Mouse (Mus musculus) midbrain, embryonic 13.5 days (tissue): ENCODE measurements around the gene Arl5a. TPM values are rescaled to one million over a fixed set of nuclear protein-coding genes. Genes with fewer than 3 reads are reported as not detected.

Experiments used
- ATAC-seq: fragments of 200-750 bp; cut with Nextera tagmentation; 2 replicates; pipeline ENCODE4 v1.8.0; 2017; ENCODE audit warnings: mild to moderate bottlenecking, moderate TSS enrichment, moderate library complexity
- H3K27ac ChIP-seq: fragments of 300-500 bp; sonication (generic); 2 replicates; pipeline ENCODE4 v1.5.1; 2015; ENCODE audit warnings: inconsistent platforms, mild to moderate bottlenecking, moderate library complexity
- H3K27me3 ChIP-seq: fragments of 300-500 bp; sonication (generic); 2 replicates; pipeline ENCODE4 v1.6.1; 2015; ENCODE audit warnings: mild to moderate bottlenecking, inconsistent platforms
- H3K36me3 ChIP-seq: fragments of 300-500 bp; sonication (generic); 2 replicates; pipeline ENCODE4 v1.6.1; 2015; ENCODE audit warnings: mild to moderate bottlenecking, inconsistent platforms
- H3K4me1 ChIP-seq: fragments of 300-500 bp; sonication (generic); replicated peaks from 2 replicates; pipeline ENCODE4 v1.6.1; 2015; ENCODE audit warnings: inconsistent platforms
- H3K4me2 ChIP-seq: fragments of 300-500 bp; sonication (generic); replicated peaks from 2 replicates; pipeline ENCODE4 v1.6.1; 2015; ENCODE audit warnings: moderate library complexity, mild to moderate bottlenecking, inconsistent platforms
- H3K4me3 ChIP-seq: fragments of 300-500 bp; sonication (generic); replicated peaks from 2 replicates; pipeline ENCODE4 v1.5.1; 2015; ENCODE audit warnings: mild to moderate bottlenecking, inconsistent platforms
- H3K9ac ChIP-seq: fragments of 300-500 bp; sonication (generic); replicated peaks from 2 replicates; pipeline ENCODE4 v1.6.1; 2015; ENCODE audit warnings: mild to moderate bottlenecking, inconsistent platforms
- H3K9me3 ChIP-seq: fragments of 300-500 bp; sonication (generic); 2 replicates; pipeline ENCODE4 v1.6.1; 2016; ENCODE audit warnings: mild to moderate bottlenecking, inconsistent platforms
- WGBS: fragments of 180-500 bp; shearing (Covaris S2); methylation state at CpG from one replicate; pipeline ENCODE4 v1.1.7; 2015; 5-methylcytosine and 5-hydroxymethylcytosine counted together
- polyA plus RNA-seq: library from polyadenylated mRNA; unstranded; fragments of >200 nt; fragmentation: Nextera tagmentation; extraction: Ambion mirVana; gene quantifications from 2 replicates; pipeline ENCODE4 v1.2.1, GENCODE M21; 2015

The Arl5a gene
- polyA plus RNA-seq, 1 experiment from 2014 or later, result 43.3 TPM

- WGBS, result 55% methylated on average over 13 of the region's 13 CpGs
- no peaks in the 10 kb centered on the region for H3K9me3 ChIP-seq
- no peak overlapping the region for H3K4me2 ChIP-seq
- H3K27ac ChIP-seq, result no peak overlapping the region
- H3K4me1 ChIP-seq, result no peaks in the 10 kb centered on the region
- H3K27me3 ChIP-seq, result no peaks in the 10 kb centered on the region
- H3K36me3 ChIP-seq, result no peaks in the 10 kb centered on the region
- no peak overlapping the region for H3K4me3 ChIP-seq
- no peak overlapping the region for H3K9ac ChIP-seq
- ATAC-seq, result no peak
Measured at GRCm38 (mm10) chr2:52377706-52378447, 46.8 kb downstream of the Arl5a start.

- no peaks in the 10 kb centered on the region for H3K4me1 ChIP-seq
- ATAC-seq, result no peak
- no peak overlapping the region for H3K27ac ChIP-seq
- no peak overlapping the region for H3K4me2 ChIP-seq
- no peak overlapping the region for H3K4me3 ChIP-seq
- no peaks in the 10 kb centered on the region for H3K9me3 ChIP-seq
- 94% methylated on average over 6 of the region's 6 CpGs for WGBS
- no peaks in the 10 kb centered on the region for H3K36me3 ChIP-seq
- no peaks in the 10 kb centered on the region for H3K27me3 ChIP-seq
- no peak overlapping the region for H3K9ac ChIP-seq
Measured at GRCm38 (mm10) chr2:52374706-52375105, 50.0 kb downstream of the Arl5a start.

GRCm38 (mm10) chr2:52372480-52372879, 52.2 kb downstream of the Arl5a start:
- Histone ChIP-seq H3K9me3 (no peaks in the 10 kb centered on the region), H3K4me2 (no peak overlapping the region), H3K4me3 (no peak overlapping the region), H3K27ac (no peak overlapping the region), H3K9ac (no peak overlapping the region), H3K36me3 (no peaks in the 10 kb centered on the region), H3K27me3 (no peaks in the 10 kb centered on the region), H3K4me1 (no peaks in the 10 kb centered on the region)
- WGBS, result 86% methylated on average over 6 of the region's 6 CpGs
- ATAC-seq, result no peak

- Histone ChIP-seq H3K9me3 (no peaks in the 10 kb centered on the region), H3K4me3 (no peak overlapping the region), H3K4me2 (no peak overlapping the region), H3K36me3 (no peaks in the 10 kb centered on the region), H3K9ac (no peak overlapping the region), H3K4me1 (no peaks in the 10 kb centered on the region), H3K27me3 (no peaks in the 10 kb centered on the region), H3K27ac (no peak overlapping the region)
- 88% methylated on average over 4 of the region's 4 CpGs for WGBS
- ATAC-seq, result no peak
Measured at GRCm38 (mm10) chr2:52372080-52372479, 52.6 kb downstream of the Arl5a start.

- no peak overlapping the region for H3K4me2 ChIP-seq
- H3K27me3 ChIP-seq, result no peaks in the 10 kb centered on the region
- H3K9me3 ChIP-seq, result no peaks in the 10 kb centered on the region
- H3K9ac ChIP-seq, result no peak overlapping the region
- H3K4me1 ChIP-seq, result no peaks in the 10 kb centered on the region
- no peak overlapping the region for H3K27ac ChIP-seq
- no peak for ATAC-seq
- H3K4me3 ChIP-seq, result no peak overlapping the region
- H3K36me3 ChIP-seq, result no peaks in the 10 kb centered on the region
- 57% methylated on average over 2 of the region's 2 CpGs for whole genome bisulfite sequencing
Measured at GRCm38 (mm10) chr2:52371066-52371465, 53.6 kb downstream of the Arl5a start.

GRCm38 (mm10) chr2:52369622-52370021, 55.1 kb downstream of the Arl5a start:
- Histone ChIP-seq H3K9ac (no peak overlapping the region), H3K9me3 (no peaks in the 10 kb centered on the region), H3K4me1 (no peaks in the 10 kb centered on the region), H3K27ac (no peak overlapping the region), H3K27me3 (no peaks in the 10 kb centered on the region), H3K4me2 (no peak overlapping the region), H3K4me3 (no peak overlapping the region), H3K36me3 (no peaks in the 10 kb centered on the region)
- ATAC-seq, result no peak
- WGBS, result 96% methylated on average over 6 of the region's 6 CpGs

GRCm38 (mm10) chr2:52367665-52368064, 57.0 kb downstream of the Arl5a start:
- no peak for ATAC-seq
- Histone ChIP-seq H3K9me3 (no peaks in the 10 kb centered on the region), H3K27ac (no peak overlapping the region), H3K9ac (no peak overlapping the region), H3K4me1 (no peaks in the 10 kb centered on the region), H3K36me3 (no peaks in the 10 kb centered on the region), H3K27me3 (no peaks in the 10 kb centered on the region), H3K4me2 (no peak overlapping the region), H3K4me3 (no peak overlapping the region)
- 91% methylated on average over 5 of the region's 5 CpGs for WGBS

- no peaks in the 10 kb centered on the region for H3K27me3 ChIP-seq
- no peak overlapping the region for H3K27ac ChIP-seq
- no peak for ATAC-seq
- H3K4me2 ChIP-seq, result no peak overlapping the region
- H3K4me3 ChIP-seq, result no peak overlapping the region
- WGBS, result 79% methylated on average over 13 of the region's 13 CpGs
- H3K9ac ChIP-seq, result no peak overlapping the region
- no peaks in the 10 kb centered on the region for H3K36me3 ChIP-seq
- H3K9me3 ChIP-seq, result no peaks in the 10 kb centered on the region
- no peaks in the 10 kb centered on the region for H3K4me1 ChIP-seq
Measured at GRCm38 (mm10) chr2:52367248-52367647, 57.5 kb downstream of the Arl5a start.

GRCm38 (mm10) chr2:52361086-52361485, 63.6 kb downstream of the Arl5a start:
- no peak overlapping the region for H3K27ac ChIP-seq
- H3K9ac ChIP-seq, result no peak overlapping the region
- 0 out of 2 replicates have a peak, but pooled peaks cover 9% of the 10 kb centered on the region for H3K4me1 ChIP-seq
- H3K4me2 ChIP-seq, result no peak overlapping the region
- H3K4me3 ChIP-seq, result no peak overlapping the region
- no peaks in the 10 kb centered on the region for H3K36me3 ChIP-seq
- no peaks in the 10 kb centered on the region for H3K9me3 ChIP-seq
- ATAC-seq, result no peak
- 93% methylated on average over 9 of the region's 9 CpGs for WGBS
- H3K27me3 ChIP-seq, result no peaks in the 10 kb centered on the region

GRCm38 (mm10) chr2:52359722-52360121, 65.0 kb downstream of the Arl5a start:
- Histone ChIP-seq H3K4me3 (no peak overlapping the region), H3K27ac (0 out of 2 replicates have a peak overlapping the region, but pooled peaks have one; percentile 6), H3K4me1 (0 out of 2 replicates have a peak, but pooled peaks cover 9% of the 10 kb centered on the region), H3K4me2 (no peak overlapping the region), H3K9me3 (no peaks in the 10 kb centered on the region), H3K36me3 (no peaks in the 10 kb centered on the region), H3K9ac (no peak overlapping the region), H3K27me3 (no peaks in the 10 kb centered on the region)
- 58% methylated on average over 1 of the region's 1 CpGs for WGBS
- ATAC-seq, result 0 out of 2 replicates have a peak, but pooled peaks have one; percentile 40

GRCm38 (mm10) chr2:52358156-52358555, 66.5 kb downstream of the Arl5a start:
- Histone ChIP-seq H3K36me3 (no peaks in the 10 kb centered on the region), H3K4me3 (no peak overlapping the region), H3K9ac (no peak overlapping the region), H3K27me3 (no peaks in the 10 kb centered on the region), H3K9me3 (no peaks in the 10 kb centered on the region), H3K27ac (no peak overlapping the region), H3K4me2 (no peak overlapping the region), H3K4me1 (0 out of 2 replicates have a peak, but pooled peaks cover 9% of the 10 kb centered on the region)
- ATAC-seq, result no peak
- 81% methylated on average over 5 of the region's 5 CpGs for WGBS

- ATAC-seq, result no peak
- no peaks in the 10 kb centered on the region for H3K27me3 ChIP-seq
- WGBS, result 91% methylated on average over 1 of the region's 1 CpGs
- no peaks in the 10 kb centered on the region for H3K4me1 ChIP-seq
- H3K4me3 ChIP-seq, result no peak overlapping the region
- H3K9ac ChIP-seq, result no peak overlapping the region
- H3K27ac ChIP-seq, result no peak overlapping the region
- H3K9me3 ChIP-seq, result 0 out of 2 replicates have a peak, but pooled peaks cover 6% of the 10 kb centered on the region
- H3K36me3 ChIP-seq, result no peaks in the 10 kb centered on the region
- H3K4me2 ChIP-seq, result no peak overlapping the region
Measured at GRCm38 (mm10) chr2:52351029-52351428, 73.7 kb downstream of the Arl5a start.
